Mouse (Mus musculus) kidney, postnatal 0 days (tissue): ENCODE results near the gene Cryba2. TPM values are rescaled to one million over a fixed set of nuclear protein-coding genes. Genes with fewer than 3 reads are reported as not detected.
A peak's percentile ranks its signal among the peaks of the same experiment; 100 is the strongest.

Experiments used
- ATAC-seq: fragments of 200-750 bp; cut with Nextera tagmentation; replicated peaks from 2 replicates; pipeline ENCODE4 v1.8.0; 2017; ENCODE audit warnings: low read depth, moderate number of reproducible peaks, moderate TSS enrichment, moderate library complexity; ENCODE audit not compliant: low FRiP score
- DNase-seq: peaks from one replicate; pipeline ENCODE4 v3.0.0-alpha.2; 2016; ENCODE audit warnings: low spot score
- H3K27ac ChIP-seq: fragments of 300-500 bp; sonication (generic); 2 replicates; pipeline ENCODE4 v1.5.1; 2014; ENCODE audit warnings: mild to moderate bottlenecking
- H3K27me3 ChIP-seq: fragments of 300-500 bp; sonication (generic); 2 replicates; pipeline ENCODE4 v1.6.1; 2014; ENCODE audit warnings: low read length, mixed read lengths; ENCODE audit not compliant: insufficient read depth
- H3K36me3 ChIP-seq: fragments of 300-500 bp; sonication (generic); 2 replicates; pipeline ENCODE4 v1.6.1; 2014; ENCODE audit warnings: low read length, mixed read lengths; ENCODE audit not compliant: insufficient read depth
- H3K4me1 ChIP-seq: fragments of 300-500 bp; sonication (generic); replicated peaks from 2 replicates; pipeline ENCODE4 v1.6.1; 2014; ENCODE audit warnings: antibody characterized with exemption, low read length, mixed read lengths; ENCODE audit not compliant: insufficient read depth
- H3K4me2 ChIP-seq: fragments of 300-500 bp; sonication (generic); 2 replicates; pipeline ENCODE4 v1.6.1; 2014; ENCODE audit warnings: mild to moderate bottlenecking, low read length, moderate library complexity, mixed read lengths
- H3K4me3 ChIP-seq: fragments of 300-500 bp; sonication (generic); replicated peaks from 2 replicates; pipeline ENCODE4 v1.5.1; 2014; ENCODE audit warnings: low read depth, low read length
- H3K9ac ChIP-seq: fragments of 300-500 bp; sonication (generic); 2 replicates; pipeline ENCODE4 v1.6.1; 2014; ENCODE audit warnings: low read depth, low read length
- H3K9me3 ChIP-seq: fragments of 300-500 bp; sonication (generic); replicated peaks from 2 replicates; pipeline ENCODE4 v1.6.1; 2016; ENCODE audit warnings: low read length, inconsistent platforms, mixed read lengths
- CTCF ChIP-seq: IDR thresholded peaks from 2 replicates; pipeline ENCODE4 v1.5.1; 2016; ENCODE audit warnings: antibody characterized with exemption, low read depth, mild to moderate bottlenecking, moderate library complexity
- WGBS: fragments of 180-500 bp; shearing (Covaris S2); extraction: QIAGEN DNeasy Blood & Tissue Kit; methylation state at CpG from one replicate; pipeline ENCODE4 v1.1.7; 2014; 5-methylcytosine and 5-hydroxymethylcytosine counted together
- polyA plus RNA-seq: library from polyadenylated mRNA; unstranded; fragments of >200 nt; fragmentation: Nextera tagmentation; extraction: Ambion mirVana; gene quantifications from 2 replicates; pipeline ENCODE4 v1.2.1, GENCODE M21; 2015

The Cryba2 gene
- polyA plus RNA-seq, 1 experiment from 2014 or later, result not detected

DNA sequence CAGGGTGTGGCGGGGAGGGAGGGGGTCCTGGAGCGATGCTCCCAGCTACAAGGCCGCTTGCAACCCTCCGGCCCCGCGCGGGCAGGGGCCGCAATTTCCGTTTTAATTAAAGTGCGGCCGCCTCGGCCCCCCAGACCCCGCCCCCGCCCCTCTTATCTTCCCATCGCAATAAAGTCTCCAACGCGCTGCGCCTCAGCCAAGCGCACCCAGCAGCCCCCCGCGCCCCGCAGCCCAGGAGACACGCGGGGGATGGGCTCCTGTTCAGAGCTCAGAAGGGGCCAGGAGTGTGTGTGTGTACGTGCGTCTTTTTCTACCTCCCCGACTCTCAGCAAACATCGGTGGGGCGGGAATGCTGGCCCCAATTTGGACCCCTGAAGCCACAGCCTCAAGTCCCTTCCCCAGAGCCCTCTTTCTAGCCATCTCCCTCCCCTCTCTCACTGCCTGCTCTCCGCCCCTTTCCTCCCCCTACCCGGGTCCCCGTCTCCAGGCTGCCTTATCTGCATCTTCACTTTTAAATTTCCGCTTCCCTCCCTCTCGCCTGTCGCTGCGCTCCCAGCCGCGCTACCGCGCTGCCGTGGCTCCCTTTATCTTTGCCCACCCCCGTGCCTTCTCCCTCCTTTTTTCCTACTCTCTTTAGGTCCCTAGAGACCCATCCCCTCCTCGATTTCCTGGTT is 7.4 kb downstream of the Cryba2 start, which contains the start of gene Fev:
Gene Fev, minus strand, starts transcription at position 51 of the 674 bp plus-strand sequence.
- WGBS, result under 1% methylated on average over 39 of the region's 43 CpGs
- ATAC-seq (no peak), DNase-seq (no peak)
- Histone ChIP-seq H3K4me1 (peaks cover 5% of the 10 kb centered on the region; the same call in 1 of the 2 replicates), H3K27ac (no peak within 1 kb of the TSS), H3K27me3 (peaks cover 75% of the 10 kb centered on the region), H3K9ac (no peak within 1 kb of the TSS), H3K36me3 (no peaks in the 10 kb centered on the region), H3K4me3 (peak within 1 kb of the TSS; percentile 26), H3K4me2 (peak within 1 kb of the TSS; percentile 53), H3K9me3 (no peaks in the 10 kb centered on the region)
- no peak for TF ChIP-seq CTCF

DNA sequence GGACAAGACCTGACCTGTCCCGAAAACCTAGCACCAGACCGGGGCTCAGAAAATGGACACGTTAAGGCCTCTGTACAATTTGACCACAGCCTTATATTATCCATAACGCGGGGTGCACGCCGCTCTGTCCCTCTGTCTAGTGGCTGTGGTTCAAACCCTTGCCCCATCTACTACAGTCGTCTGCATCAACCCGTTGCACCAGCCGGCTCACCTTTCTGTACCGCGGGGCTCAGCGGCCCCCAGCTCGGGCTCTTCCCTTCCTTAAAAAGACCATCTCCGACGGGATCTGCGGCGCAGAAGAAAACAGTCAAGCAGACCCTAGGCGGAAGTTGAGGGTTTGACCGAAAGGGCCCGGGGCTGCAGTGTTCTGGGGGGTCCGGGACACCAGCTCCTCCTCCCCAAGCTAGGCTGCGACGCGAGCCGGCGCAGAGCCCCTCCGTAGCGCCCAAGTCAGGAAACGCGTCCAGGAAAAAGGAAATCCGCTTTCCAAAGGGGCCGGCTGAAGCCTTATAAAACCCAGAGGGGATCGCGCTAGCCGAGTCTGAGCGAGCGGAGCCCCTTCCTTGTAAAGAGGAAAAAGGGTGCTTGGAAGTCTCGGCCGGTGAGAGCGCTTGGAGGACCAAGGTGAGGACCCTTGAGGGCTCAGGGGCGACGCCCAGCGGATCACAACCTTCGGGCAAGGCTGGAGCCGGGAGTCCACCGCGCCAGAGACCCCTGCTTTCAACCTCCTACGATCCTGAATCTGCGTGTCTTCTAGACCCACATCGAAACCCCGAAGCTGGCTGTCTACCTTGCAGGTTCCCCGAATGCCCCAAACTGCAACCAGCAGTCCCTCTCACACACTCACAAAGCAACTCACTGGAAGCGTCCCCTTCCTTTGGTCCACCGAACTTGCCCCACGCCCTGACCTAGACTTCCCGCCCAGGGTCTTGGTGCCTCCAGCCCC is 8.5 kb downstream of the Cryba2 start:
- H3K9me3 ChIP-seq, result no peaks in the 10 kb centered on the region
- DNase-seq (no peak), ATAC-seq (no peak)
- H3K27ac ChIP-seq, result no peak overlapping the region
- H3K9ac ChIP-seq, result no peak overlapping the region
- peaks cover 5% of the 10 kb centered on the region; the same call in 1 of the 2 replicates for H3K4me1 ChIP-seq
- peak overlapping the region; percentile 53 for H3K4me2 ChIP-seq
- WGBS, result 1% methylated on average over 57 of the region's 57 CpGs
- peak overlapping the region; percentile 26 for H3K4me3 ChIP-seq
- no peak for TF ChIP-seq CTCF
- peaks cover 71% of the 10 kb centered on the region for H3K27me3 ChIP-seq
- no peaks in the 10 kb centered on the region for H3K36me3 ChIP-seq

DNA sequence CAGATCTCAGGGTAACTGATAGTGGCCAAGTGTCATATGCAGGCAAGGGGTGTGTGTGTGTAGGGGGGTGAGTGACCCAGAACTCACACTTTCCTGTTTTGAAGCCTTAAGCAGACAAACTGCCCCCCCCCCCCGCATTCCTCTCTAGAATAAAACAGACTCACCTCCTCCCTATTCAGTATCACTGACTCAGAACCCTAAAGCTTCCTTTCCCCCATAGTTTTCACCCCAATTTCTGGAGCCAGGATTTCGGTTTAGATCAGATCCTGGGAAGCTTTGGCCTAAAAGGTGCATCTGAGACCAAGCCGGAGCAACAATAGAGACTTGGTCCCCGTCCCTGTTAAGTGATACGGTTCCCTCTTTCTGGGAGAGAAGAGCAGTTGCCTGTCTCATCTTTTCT is 9.5 kb downstream of the Cryba2 start:
- Histone ChIP-seq H3K36me3 (no peaks in the 10 kb centered on the region), H3K9me3 (no peaks in the 10 kb centered on the region), H3K4me1 (peaks cover 5% of the 10 kb centered on the region; the same call in 1 of the 2 replicates), H3K4me3 (no peak overlapping the region), H3K9ac (no peak overlapping the region), H3K27ac (no peak overlapping the region), H3K4me2 (no peak overlapping the region), H3K27me3 (peaks cover 70% of the 10 kb centered on the region)
- TF ChIP-seq CTCF, result no peak
- DNase-seq, result no peak
- no peak for ATAC-seq
- WGBS, result 12% methylated on average over 5 of the region's 5 CpGs

DNA sequence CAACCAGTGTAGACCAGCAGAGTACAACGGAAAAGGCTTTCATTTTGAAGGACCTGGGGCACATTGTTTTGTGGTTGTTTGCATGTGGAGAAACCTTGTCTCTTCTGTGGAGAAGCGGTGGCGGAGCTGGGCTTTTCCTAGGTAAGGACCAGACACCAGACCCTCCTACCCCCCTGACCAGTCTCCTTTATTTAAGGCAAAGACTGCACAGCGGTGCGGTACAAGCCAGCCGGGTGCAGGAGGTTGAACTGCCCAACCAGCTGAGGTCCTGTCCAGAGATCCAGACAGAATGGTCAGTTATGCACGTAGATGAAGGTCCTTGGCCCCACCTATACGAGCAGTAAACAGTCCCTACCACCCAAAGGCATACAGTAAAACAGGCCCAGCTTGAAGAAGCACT is 10.1 kb downstream of the Cryba2 start:
- 8% methylated on average over 8 of the region's 8 CpGs for WGBS
- H3K27ac ChIP-seq, result no peak overlapping the region
- peaks cover 70% of the 10 kb centered on the region for H3K27me3 ChIP-seq
- peak overlapping the region; percentile 57; the same call in 1 of the 2 replicates for H3K4me2 ChIP-seq
- TF ChIP-seq CTCF, result no peak
- peak overlapping the region; percentile 26; the same call in 1 of the 2 replicates for H3K4me3 ChIP-seq
- H3K9ac ChIP-seq, result no peak overlapping the region
- DNase-seq, result no peak
- peaks cover 5% of the 10 kb centered on the region; the same call in 1 of the 2 replicates for H3K4me1 ChIP-seq
- H3K9me3 ChIP-seq, result no peaks in the 10 kb centered on the region
- no peak for ATAC-seq
- H3K36me3 ChIP-seq, result no peaks in the 10 kb centered on the region

DNA sequence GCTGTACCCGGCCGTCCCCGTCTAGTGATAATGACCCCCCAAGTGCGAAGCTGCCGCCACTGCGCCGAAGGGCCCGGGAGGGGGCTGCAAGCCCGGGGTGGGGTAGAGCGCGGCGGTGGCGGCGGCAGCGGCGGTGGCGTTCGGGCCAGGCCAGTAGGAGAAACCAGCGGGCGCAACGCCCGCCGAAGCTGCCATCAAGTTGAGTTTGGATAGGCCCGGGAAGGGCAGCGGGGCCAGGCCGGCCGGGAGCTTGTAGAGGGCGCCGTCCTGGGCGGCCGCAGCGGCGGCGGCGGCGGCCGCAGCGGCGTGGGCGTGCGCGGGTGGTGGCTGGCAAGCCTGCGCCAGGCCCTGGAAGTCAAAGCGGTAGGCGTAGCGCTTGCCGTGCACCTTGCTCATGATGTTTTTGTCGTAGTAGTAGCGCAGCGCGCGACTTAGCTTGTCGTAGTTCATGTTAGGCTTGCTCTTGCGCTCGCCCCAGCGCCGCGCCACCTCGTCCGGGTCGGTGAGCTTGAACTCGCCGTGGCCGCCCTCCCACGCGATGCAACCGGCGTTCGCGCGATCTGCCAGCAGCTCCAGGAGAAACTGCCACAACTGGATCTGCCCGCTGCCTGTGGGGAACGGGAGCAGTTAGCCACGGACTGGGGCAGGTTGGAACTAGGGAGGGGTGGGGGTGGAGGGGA is 10.7 kb downstream of the Cryba2 start:
- peak overlapping the region; percentile 26 for H3K4me3 ChIP-seq
- WGBS, result under 1% methylated on average over 74 of the region's 74 CpGs
- no peak for ATAC-seq
- DNase-seq, result no peak
- peaks cover 5% of the 10 kb centered on the region; the same call in 1 of the 2 replicates for H3K4me1 ChIP-seq
- no peak overlapping the region for H3K9ac ChIP-seq
- H3K27ac ChIP-seq, result no peak overlapping the region
- H3K4me2 ChIP-seq, result peak overlapping the region; percentile 57
- no peaks in the 10 kb centered on the region for H3K9me3 ChIP-seq
- no peaks in the 10 kb centered on the region for H3K36me3 ChIP-seq
- peaks cover 69% of the 10 kb centered on the region for H3K27me3 ChIP-seq
- TF ChIP-seq CTCF, result no peak
